Mouse (Mus musculus) activated CD4-positive, CD25-positive, alpha-beta regulatory T cell, adult 4 months (primary cell): ENCODE measurements around the gene Bcar3. TPM values are rescaled to one million over a fixed set of nuclear protein-coding genes. Genes with fewer than 3 reads are reported as not detected.

Experiments
- ATAC-seq: one replicate; pipeline ENCODE4 v1.8.0; 2017
- polyA plus RNA-seq, 2 experiments: library from polyadenylated mRNA; unstranded; fragments of 100-300 nt; shearing (Covaris generic); gene quantifications; one replicate each; pipeline ENCODE4 v1.2.1; 2017

The Bcar3 gene
- polyA plus RNA-seq, 2 experiments from 2014 or later = 0.61 to 0.70 TPM

DNA sequence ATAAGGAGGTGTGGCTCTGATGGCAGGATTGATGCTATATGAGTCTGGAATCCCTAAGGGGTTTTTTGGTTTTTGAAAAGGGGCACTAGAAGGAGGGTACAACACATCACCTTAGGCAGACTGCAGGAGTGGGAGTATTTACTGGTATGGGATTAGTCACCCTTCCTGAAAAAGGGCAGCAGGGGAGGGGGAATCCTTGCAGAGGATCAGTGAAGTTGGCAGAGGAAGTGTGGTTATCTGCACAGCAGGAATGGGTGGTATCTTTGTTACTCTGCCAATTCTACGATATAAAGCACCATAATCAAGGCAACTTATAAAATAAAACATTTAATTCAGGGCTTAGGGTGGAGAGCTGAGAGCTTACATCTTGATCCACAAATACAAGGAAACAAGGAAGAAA, 281.0 kb downstream of the Bcar3 start:
- no peak for ATAC-seq

- no peak for ATAC-seq
These were observed 283.4 kb downstream of the Bcar3 start for GRCm38 (mm10) chr3:122577360-122577759.

Other genes with a start within 250 kb of the Bcar3 start
- gene Abca4, start 249.7 kb upstream of the Bcar3 start, polyA plus RNA-seq = not detected
- gene Gclm, start 48.6 kb upstream of the Bcar3 start, polyA plus RNA-seq = 1 to 10 TPM; 5.2 to 6.0 TPM
- 100 to 1,000 TPM in 1 of 2 experiments, 10 to 100 TPM in 1; 92.1 to 105 TPM for gene Dnttip2, start 19.7 kb upstream of the Bcar3 start, polyA plus RNA-seq